Mouse (Mus musculus): ENCODE measurements at regions not wholly inside any gene's neighbourhood (a gene's known extent, or its start where the extent isn't known, plus 50 kb on each side); places are given as distances from the start of the nearest gene placed in this dataset.

DNA sequence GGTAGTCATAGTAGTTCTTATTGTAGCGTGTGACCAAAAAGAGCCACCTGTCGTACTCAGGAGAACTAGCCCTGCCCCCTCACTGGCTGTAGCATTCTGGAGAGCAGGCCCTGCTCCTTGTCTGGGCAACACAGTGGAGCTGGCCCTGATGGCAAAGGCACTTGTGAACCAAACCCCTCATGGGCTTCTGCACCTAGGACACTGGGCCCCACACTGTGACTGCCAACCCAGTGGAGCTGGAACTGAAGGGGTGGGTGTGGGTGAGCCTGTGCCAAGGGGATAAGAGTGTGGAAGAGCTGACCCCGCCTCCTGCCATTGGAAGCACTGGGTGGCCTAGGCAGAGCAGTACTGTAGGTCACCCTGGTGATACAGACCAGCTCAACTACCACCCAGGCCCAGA, 268.0 kb upstream of the Nt5e start:
- ChIA-PET CTCF (no interaction called here), POLR2A (no interaction called here)

DNA sequence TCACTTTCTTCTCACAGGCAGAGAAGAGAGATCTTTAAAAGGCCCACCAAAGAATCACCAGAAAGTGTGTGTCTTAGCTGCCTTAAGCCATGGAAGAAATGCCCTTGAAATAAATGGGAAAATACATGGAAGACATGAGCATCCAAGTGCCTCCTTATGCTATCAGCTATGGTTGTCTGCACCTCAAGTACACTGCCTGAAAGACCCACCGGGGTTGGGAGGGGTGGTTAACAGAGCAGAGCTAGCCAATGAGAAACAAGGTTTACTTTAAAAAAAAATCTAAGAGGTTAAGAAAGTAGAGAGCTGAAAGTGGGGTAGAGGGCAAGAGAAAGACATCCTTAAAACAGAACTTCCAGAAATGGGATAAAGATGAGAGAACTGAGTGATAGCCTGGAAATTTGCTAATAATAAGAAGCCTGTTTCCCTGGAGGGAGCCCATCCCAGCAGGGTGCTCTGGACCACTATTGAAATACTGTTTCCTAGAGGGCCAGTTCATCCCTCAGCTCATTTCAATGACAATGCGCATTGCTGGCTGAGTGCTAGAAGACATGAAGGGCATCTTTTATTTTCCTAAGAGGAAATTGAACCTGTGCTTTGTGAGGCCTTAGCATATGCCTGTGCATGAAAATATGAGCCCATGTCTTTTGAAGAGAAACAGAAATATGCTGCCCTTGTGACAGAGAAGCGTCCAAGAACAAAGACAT, 262.9 kb upstream of the Nt5e start:
- POLR2A ChIA-PET, result interaction anchor here in 2 of 4 experiments (0.6 to 0.8 kb wide), 2 partner anchors 459 to 999 kb away, joined by 3 read pairs; no protein-coding TSS in a partner anchor
- CTCF ChIA-PET, result interaction anchor here (0.5 to 3.0 kb wide), 4 partner anchors 9 to 391 kb away, joined by 3 to 12 read pairs (median 4); no protein-coding TSS in a partner anchor

DNA sequence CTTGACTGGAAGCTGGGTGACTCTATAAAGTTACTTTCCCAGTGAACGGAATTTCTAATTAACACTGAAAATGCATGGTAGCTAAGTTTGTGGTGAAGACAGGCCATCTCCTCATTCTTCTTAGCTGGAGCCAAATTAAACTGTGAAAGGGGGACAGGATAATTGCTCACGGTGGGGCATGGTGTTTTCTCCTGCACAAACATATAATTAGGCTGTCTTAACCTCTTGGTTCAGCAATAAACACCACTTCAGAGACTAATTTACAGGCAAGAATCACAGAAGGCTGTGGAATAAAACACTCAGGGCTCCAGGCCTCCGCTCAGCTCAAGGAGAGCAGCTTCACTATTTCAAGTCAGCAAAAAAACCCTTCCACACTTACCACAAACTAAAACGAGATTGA, 261.9 kb upstream of the Nt5e start:
- POLR2A ChIA-PET, result no interaction called here
- CTCF ChIA-PET, result interaction anchor here in 2 of 4 experiments (0.5 to 3.0 kb wide), 2 partner anchors 8 to 734 kb away, joined by 3 to 12 read pairs; no protein-coding TSS in a partner anchor

DNA sequence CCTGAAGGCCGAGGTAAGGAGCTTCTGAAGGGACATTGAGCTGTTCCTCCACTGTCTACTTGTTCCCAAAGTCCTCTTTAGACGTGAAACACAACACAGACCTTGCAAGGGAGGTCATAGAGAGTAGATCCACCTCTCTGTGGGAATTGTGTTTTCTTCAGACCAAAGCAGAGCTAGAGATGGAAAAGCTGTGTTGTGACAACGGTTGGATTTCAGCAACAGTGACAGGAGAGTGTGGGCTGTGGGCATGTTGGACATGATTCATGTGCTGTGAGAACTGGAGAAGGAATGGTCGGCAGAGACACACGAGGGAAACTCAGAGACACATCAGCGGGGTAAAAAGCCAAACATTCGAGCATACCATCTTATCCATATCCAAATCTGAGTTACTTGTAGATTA, 261.2 kb upstream of the Nt5e start:
- ChIA-PET POLR2A (no interaction called here), CTCF (interaction anchor here in 1 of 4 experiments (3.0 kb wide), 1 partner anchor 8 kb away, joined by 12 read pairs; no protein-coding TSS in a partner anchor)

DNA sequence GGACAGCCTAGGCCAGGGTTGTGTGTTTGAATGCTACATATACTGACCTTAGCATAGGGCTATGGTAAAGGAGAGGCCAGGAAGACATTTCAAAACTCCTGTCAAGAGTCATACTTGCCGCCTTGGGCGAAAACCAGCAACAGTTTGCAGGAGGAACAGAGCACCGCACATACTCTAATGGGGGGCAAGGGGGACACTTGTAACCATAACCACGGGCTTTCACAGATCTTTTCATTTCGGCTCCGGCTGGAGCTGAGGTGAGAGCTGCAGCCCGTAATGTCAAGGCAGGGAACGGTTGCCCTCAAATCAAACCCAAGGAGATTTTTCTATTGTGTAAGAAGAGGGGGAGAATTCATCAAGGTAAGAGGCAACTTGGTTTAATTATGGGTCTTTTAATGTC, 258.7 kb upstream of the Nt5e start:
- ChIA-PET CTCF (no interaction called here), POLR2A (interaction anchor here in 1 of 4 experiments (1.1 kb wide), 1 partner anchor 52 kb away, joined by 3 read pairs; no protein-coding TSS in a partner anchor)

DNA sequence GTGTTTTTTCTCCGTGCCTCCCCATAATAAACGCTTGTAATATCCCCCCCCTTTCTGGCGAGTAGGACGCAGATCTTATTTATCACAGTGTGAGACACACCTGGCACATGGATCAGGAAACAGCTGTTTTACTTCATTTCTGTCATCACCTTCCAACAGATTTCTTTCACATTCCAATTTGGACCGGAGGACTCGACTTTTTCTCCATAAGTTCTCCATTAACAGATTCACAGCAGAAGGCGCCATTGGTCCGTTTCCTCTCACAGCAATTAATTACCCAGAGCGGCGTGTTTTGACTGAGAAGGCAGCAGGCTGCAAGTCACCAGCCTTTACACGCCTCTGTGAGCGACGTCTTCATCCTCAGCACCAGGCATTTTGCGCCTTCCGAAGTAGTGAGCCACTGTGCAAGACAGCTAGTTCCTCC, 258.1 kb upstream of the Nt5e start:
- ChIA-PET POLR2A (interaction anchor here in 2 of 4 experiments (0.7 to 1.1 kb wide), 2 partner anchors 52 to 757 kb away, joined by 3 read pairs; no protein-coding TSS in a partner anchor), CTCF (no interaction called here)

DNA sequence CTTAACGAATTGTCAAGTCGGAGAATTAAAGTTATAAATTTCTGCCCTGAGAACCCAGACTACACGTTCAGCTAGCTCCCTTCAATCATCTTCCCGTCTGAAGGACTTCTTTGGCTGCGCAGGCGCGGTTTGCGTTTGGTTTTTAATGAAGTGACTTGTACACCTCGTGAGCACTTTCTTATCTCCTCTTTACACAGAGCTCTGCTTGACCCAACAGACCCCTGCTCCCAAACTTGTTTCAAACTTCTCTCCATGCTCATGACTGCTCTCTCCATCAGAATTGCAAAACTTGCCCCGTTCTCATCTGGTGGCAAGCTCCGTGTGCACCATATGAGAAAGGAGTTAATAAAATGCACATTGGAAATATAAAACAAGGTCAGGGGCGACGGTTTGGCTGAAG, 257.2 kb upstream of the Nt5e start:
- ChIA-PET CTCF (interaction anchor here in 1 of 4 experiments (0.7 kb wide), 1 partner anchor 19 kb away, joined by 3 read pairs; no protein-coding TSS in a partner anchor), POLR2A (no interaction called here)

DNA sequence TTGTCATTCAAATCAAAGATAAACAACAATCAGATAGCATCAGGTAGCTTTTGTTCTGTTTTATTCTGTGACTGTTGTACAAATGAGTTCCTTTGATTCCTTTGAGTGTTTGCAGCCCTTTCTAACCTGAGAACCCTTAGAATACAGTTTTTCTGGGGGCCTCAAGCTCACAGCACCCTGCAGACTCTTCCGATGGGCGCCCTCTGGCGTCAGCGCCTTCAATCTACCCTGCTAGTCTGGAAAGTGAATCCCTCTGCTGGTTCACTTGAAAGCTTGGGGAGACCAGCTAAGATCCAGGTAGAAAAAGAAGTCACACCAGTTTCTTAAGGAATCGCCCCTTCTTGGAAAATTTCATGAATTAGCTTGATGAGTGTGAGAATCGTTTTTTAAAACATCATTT, 253.8 kb upstream of the Nt5e start:
- CTCF ChIA-PET, result interaction anchor here (0.5 to 1.5 kb wide), 28 partner anchors 8 to 910 kb away, joined by 3 to 12 read pairs (median 4); no protein-coding TSS in a partner anchor
- POLR2A ChIA-PET, result interaction anchor here in 2 of 4 experiments (0.5 to 0.7 kb wide), 3 partner anchors 68 to 428 kb away, joined by 3 read pairs; no protein-coding TSS in a partner anchor

DNA sequence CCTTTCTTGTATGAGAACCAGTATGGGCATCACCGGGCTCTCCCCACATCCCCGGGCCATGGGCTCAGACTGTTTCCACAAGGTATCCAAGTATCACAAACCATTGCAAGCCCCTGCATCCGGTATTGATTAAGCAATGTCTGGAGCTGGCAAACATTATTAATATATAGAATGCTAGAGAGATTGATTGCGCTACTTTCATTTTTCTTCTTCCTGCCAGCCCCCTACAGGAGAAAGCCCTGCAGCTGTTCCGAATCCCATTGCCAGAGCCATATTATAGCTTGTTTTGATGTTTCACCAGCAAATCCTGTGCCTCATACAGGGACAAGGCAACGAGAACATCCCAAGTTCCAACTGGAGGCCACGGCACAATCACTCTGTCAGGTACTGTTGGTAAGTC, 253.4 kb upstream of the Nt5e start:
- CTCF ChIA-PET, result interaction anchor here (0.6 to 1.5 kb wide), 28 partner anchors 8 to 911 kb away, joined by 3 to 12 read pairs (median 4); no protein-coding TSS in a partner anchor
- POLR2A ChIA-PET, result interaction anchor here in 2 of 4 experiments (0.7 kb wide), 2 partner anchors 67 to 289 kb away, joined by 3 read pairs; no protein-coding TSS in a partner anchor

DNA sequence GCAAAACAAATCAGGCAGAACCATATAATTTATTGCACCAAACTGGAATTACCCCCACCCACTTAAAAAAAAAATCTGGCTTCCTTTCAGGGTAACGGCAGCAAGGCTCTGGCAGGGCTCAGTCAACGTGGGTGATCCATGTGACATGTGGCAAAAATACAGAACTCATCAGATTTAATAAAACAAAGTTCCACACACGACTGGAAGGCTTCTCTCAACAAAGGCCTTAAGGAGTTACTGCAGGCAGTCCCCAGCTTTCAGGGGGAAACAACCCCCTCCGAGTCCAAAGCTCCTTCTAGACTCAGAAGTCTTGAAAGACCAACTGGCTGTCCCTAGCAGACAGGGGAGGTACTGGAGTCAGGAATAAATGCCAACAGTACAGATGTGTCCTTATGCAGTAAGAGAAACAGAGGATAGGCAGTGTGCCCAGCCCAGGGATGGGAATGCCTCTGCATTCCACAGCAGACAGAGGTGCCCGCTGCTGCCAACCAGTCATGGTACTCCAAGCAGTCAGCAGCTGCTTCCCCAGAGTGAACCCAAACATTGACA, 244.0 kb upstream of the Nt5e start:
- ChIA-PET CTCF (interaction anchor here in 1 of 4 experiments (1.4 kb wide), 1 partner anchor 10 kb away, joined by 5 read pairs; no protein-coding TSS in a partner anchor), POLR2A (interaction anchor here in 1 of 4 experiments (0.7 kb wide), 1 partner anchor 61 kb away, joined by 3 read pairs; no protein-coding TSS in a partner anchor)

DNA sequence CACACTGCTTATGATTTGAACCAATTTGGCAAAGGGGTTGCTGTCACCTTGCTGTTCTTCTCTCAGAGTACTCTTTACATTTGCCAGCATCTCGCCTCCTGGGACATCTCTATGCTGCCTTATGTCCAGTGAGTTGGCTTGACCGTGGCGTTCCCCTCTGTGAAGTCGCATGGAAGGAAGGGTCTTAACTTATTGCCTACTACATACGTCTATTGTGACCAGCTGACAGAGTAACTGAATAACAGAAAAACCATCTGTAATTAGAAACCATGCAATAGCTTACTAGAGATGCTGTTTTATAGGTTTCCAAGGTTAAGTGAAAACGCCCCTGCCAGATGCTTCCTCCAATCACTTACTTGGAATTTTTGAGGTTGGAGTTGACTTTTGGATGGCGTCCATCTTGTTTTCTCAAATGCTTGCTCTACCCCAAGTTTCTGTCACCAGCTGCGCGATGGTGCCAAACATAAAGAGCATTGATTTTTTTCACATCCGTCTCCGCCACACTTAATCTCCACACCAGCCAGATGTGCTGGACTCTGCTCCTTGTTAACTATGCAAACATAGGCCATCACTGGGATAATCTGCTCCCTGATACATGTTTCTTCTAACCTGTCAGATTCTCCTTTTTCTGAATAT, 241.7 kb upstream of the Nt5e start:
- POLR2A ChIA-PET, result no interaction called here
- CTCF ChIA-PET, result interaction anchor here in 1 of 4 experiments (0.9 kb wide), 1 partner anchor 12 kb away, joined by 3 read pairs; no protein-coding TSS in a partner anchor

DNA sequence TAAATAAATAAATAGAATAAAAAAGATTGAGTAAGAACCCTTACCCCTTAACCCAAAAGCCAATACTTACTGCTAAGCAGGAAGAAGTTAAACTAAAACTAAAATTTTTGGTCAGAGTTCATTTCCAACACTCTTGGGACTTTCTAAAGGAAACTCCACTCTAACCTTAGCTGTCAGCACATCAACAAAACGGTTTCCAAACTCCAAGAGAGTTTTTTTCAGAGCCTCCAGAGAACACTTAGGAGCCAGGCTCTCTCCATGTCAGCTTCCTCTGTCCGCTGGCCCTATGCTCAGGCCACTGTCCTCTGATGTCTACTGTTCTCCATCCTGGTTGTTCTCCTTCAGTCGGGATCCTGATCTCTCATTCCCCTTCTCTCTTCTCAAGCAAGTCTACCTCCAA, 241.1 kb upstream of the Nt5e start:
- POLR2A ChIA-PET, result no interaction called here

DNA sequence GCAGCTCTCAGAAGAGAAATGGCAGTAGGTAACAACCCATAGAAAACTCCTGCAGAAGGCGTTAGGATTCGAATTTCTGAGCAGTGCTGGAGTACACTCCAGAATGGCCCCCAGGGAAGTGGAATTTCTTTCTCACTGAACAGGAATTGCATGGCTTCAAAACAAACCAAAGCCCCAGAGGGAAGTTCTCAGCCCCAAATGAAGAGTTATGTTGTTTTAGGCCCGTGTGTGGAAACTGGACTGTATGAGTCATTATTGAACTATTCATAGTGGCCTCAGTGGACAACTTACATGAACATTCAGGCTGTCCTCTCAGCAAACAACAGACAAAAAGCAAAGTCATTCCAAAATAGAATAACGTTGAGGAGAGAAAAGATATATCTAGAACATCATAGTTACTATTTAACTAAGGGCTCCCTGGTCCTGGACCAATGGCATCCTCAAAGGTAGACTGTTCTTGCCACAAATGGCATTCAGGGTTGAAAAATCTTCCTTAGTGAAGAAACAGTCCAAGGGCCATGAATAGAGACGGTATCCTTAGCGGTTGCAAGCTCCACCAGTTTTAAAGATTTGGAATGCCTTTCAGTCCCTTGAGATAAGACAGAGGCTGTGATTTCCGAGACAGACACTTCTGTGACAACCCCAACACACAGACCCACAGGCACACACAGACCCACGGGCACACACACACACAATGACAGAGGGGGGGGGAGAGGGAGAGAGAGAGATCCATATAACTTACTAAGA, 235.0 kb upstream of the Nt5e start:
- ChIA-PET CTCF (interaction anchor here in 1 of 4 experiments (0.6 kb wide), 1 partner anchor 644 kb away, joined by 3 read pairs; no protein-coding TSS in a partner anchor), POLR2A (no interaction called here)

More for the DNA sequence above, 241.1 kb upstream of the Nt5e start:
- CTCF ChIA-PET, result interaction anchor here in 1 of 4 experiments (0.9 kb wide), 1 partner anchor 13 kb away, joined by 3 read pairs; no protein-coding TSS in a partner anchor

DNA sequence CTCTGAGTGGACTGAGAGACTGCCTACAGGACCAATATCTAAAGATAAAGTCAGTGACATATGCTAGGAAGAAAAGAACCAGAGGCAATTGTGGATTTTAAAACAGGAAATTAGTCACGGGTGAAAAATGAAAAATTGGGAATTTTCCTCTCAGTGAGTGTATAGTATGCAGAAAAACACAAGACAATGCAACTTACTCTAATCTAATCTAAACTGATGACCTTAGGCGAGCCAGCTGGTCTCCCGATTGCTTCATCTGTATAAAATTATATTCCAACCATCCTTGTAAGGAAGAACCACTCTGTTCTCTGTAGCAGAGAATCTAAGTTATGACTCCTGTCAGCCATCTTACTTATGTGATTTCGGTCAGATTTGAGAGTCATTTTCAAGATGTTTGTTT, 234.4 kb upstream of the Nt5e start:
- CTCF ChIA-PET, result no interaction called here
- POLR2A ChIA-PET, result no interaction called here

DNA sequence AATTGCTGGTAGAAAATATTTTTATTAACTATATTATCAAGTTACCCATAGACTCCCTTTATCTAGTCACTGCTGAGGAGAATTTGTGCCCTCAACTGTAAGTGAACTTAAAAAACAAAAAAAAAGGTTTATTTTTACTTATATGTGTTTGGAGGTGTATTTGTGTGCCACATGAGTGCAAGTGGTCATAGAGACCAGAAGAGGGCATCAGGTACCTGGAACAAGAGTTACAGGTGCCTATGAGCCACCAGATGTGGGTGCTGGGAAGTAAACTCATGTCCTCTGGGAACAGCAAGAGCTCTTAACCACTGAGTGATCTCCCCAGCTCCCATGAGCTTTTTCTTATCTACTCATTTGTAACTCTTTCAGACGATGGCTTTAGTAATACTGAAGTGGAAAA, 213.9 kb upstream of the Nt5e start:
- POLR2A ChIA-PET, result no interaction called here
- CTCF ChIA-PET, result interaction anchor here in 1 of 4 experiments (0.6 to 1.0 kb wide), 3 partner anchors 107 to 433 kb away, joined by 3 to 5 read pairs (median 4); no protein-coding TSS in a partner anchor

DNA sequence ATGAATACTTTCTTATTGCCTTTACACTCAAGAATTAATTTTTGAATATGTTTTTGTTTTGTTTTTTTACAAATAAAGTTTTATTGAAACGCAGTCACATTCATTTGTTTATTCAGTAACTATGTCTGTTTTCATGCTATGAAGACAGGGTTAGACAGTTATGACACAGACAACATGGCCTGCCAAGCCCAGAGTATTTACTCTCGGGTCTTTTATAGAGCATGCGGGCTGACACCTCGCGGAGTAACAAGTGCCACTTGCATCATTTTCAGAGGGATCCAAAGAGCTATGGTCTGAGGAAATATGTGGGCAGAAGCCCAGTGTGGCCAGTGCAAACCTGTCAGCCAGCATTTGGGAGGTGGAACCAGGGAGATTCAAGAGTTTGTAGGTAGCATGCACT, 206.5 kb upstream of the Nt5e start:
- CTCF ChIA-PET, result interaction anchor here in 1 of 4 experiments (0.9 kb wide), 1 partner anchor 47 kb away, joined by 3 read pairs; no protein-coding TSS in a partner anchor
- POLR2A ChIA-PET, result interaction anchor here in 1 of 4 experiments (1.0 kb wide), 1 partner anchor 52 kb away, joined by 3 read pairs; no protein-coding TSS in a partner anchor

DNA sequence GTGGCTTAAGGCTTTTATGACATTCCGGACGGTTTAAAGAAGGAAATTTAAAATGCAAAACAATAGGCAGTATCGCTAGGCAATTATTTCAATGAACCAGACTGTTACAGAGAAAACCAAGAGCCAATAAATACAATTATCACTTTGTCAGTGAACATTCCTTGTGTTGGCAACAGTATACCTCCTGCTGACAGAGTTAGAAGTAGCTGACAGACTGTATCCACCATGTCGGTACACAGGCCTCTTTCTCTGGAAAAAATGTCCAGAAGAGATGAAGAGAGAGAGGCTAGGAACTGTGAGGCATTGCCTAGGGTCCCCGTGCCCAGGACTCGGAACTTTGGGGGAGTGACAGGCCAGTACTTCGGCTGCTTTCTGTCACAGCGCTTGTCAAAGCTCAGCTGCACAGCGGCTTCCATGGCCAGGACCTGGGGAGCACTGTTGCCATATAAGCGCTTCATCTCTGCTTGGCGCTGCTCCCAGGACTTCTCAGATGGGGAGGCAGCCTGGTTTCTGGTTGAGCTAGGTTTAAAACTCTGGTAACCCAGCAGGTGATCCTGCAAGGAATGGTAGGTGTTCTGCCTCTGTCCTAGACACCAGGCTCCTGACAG, 205.9 kb upstream of the Nt5e start:
- CTCF ChIA-PET, result interaction anchor here in 1 of 4 experiments (0.9 kb wide), 1 partner anchor 48 kb away, joined by 3 read pairs; no protein-coding TSS in a partner anchor
- POLR2A ChIA-PET, result interaction anchor here in 1 of 4 experiments (0.7 to 1.0 kb wide), 2 partner anchors 13 to 52 kb away, joined by 3 to 4 read pairs; no protein-coding TSS in a partner anchor
